Mouse (Mus musculus) G1E (cell line): ENCODE measurements around the gene Ciao2b. TPM values are rescaled to one million over a fixed set of nuclear protein-coding genes. Genes with fewer than 3 reads are reported as not detected.

Experiments
- ATAC-seq: 2 replicates; pipeline ENCODE4 v1.8.0; 2016; ENCODE audit warnings: mild to moderate bottlenecking; ENCODE audit not compliant: insufficient number of reproducible peaks, poor library complexity, low FRiP score, severe bottlenecking; ENCODE audit errors: extremely low read depth
- DNase-seq: peaks from one replicate; pipeline ENCODE4 v3.0.0; 2012; ENCODE audit warnings: low spot score
- H3K27me3 ChIP-seq: 2 replicates; pipeline ENCODE4 v1.6.1; 2012; ENCODE audit warnings: mild to moderate bottlenecking, low read length, inconsistent platforms; ENCODE audit not compliant: insufficient read depth
- H3K36me3 ChIP-seq: replicated peaks from 2 replicates; pipeline ENCODE3; 2012; ENCODE audit warnings: mild to moderate bottlenecking, inconsistent platforms
- H3K4me1 ChIP-seq: 2 replicates; pipeline ENCODE4 v1.6.1; 2012; ENCODE audit warnings: low read depth, low read length, inconsistent platforms, mixed read lengths; ENCODE audit not compliant: insufficient read depth
- H3K4me3 ChIP-seq: 2 replicates; pipeline ENCODE4 v1.5.1; 2012; ENCODE audit warnings: low read depth, mild to moderate bottlenecking, inconsistent platforms, low read length, moderate library complexity, mixed read lengths
- H3K9me3 ChIP-seq: replicated peaks from 2 replicates; pipeline ENCODE4 v1.6.1; 2012; ENCODE audit warnings: inconsistent platforms
- CTCF ChIP-seq: IDR thresholded peaks from 2 replicates; pipeline ENCODE4 v1.5.1; 2012; ENCODE audit warnings: low read depth, low read length, inconsistent platforms, mixed read lengths
- GATA1 ChIP-seq: IDR thresholded peaks from 2 replicates; pipeline ENCODE4 v1.6.1; 2012; ENCODE audit warnings: borderline replicate concordance, low read length, inconsistent platforms, mixed read lengths
- GATA2 ChIP-seq: IDR thresholded peaks from 2 replicates; pipeline ENCODE4 v1.6.1; 2012; ENCODE audit warnings: low read depth, low read length, inconsistent platforms, borderline replicate concordance
- POLR2AphosphoS5 ChIP-seq: IDR thresholded peaks from 2 replicates; pipeline ENCODE4 v1.6.1; 2012; ENCODE audit warnings: low read depth, low read length, inconsistent platforms; ENCODE audit not compliant: insufficient replicate concordance
- TAL1 ChIP-seq: conservative IDR thresholded peaks from 2 replicates; pipeline ENCODE4 v1.6.1; 2012; ENCODE audit warnings: low read depth, low read length, inconsistent platforms, mixed read lengths
- polyA plus RNA-seq: library from polyadenylated mRNA; stranded (reverse); fragments of >175 nt; gene quantifications from 2 replicates; pipeline ENCODE4 v1.2.3, GENCODE M21; 2012
- total RNA-seq, 2 experiments: library from RNA; stranded (forward) in 1 of 2; stranded (reverse) in 1 of 2; fragments of 200-1000 nt in 1 of 2; fragments of >200 nt in 1 of 2; fragmentation: Nextera tagmentation in 1 of 2; gene quantifications; 2 replicates each; pipeline ENCODE4 v1.2.3; 2014 to 2017

Gene Ciao2b
- total and polyA plus RNA-seq, 3 experiments: 20.3 to 75.3 (median 44.4) TPM

DNA sequence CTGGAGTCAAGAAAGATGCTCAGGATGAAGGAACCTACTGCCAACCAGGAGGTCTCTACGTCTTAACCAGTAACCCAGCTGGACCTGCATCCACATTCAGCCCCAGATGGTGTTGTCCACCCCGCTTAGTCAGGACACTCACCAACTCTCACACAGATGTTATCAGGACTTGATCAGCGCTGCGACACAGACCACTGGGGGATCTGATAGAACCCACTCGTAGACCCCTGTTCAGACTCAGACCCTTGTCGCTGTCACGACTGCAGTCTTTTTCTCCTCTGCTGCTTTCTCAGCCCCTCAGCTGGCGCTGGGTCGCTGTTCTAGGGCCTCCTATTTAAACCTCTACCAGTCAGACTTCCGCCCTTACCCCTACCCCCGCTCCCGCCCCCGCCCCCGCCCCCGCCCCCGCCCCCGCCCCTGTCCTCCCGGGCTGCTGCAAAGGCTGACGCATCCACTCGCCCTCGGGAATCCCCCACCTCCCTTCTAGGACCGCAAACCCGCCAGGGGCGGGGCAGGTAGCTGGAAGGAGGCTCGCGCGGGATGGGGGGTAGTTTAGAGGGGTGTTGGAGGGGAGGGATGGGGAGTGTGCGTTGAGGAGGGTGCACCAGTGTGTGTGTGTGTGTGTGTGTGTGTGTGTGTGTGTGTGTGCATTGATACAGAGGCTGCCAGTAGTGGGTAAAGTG lies 10.6 kb downstream of the Ciao2b start, which contains the start of gene Rrad:
Gene Rrad (minus strand): TSS at position 347 of the 683 bp plus-strand sequence.
- TF ChIP-seq GATA2: no peak
- TF ChIP-seq GATA1: no peak
- no peak for TF ChIP-seq CTCF
- TF ChIP-seq POLR2AphosphoS5: no peak
- TF ChIP-seq TAL1: no peak
- ATAC-seq: peak; percentile 55
- Histone ChIP-seq H3K4me3 (peak within 1 kb of the TSS; percentile 69), H3K9me3 (no peaks in the 10 kb centered on the region), H3K4me1 (peaks cover 56% of the 10 kb centered on the region), H3K27me3 (peaks cover 3% of the 10 kb centered on the region; the same call in 1 of the 2 replicates), H3K36me3 (peaks cover 41% of the 10 kb centered on the region)
- peak; percentile 93 for DNase-seq

DNA sequence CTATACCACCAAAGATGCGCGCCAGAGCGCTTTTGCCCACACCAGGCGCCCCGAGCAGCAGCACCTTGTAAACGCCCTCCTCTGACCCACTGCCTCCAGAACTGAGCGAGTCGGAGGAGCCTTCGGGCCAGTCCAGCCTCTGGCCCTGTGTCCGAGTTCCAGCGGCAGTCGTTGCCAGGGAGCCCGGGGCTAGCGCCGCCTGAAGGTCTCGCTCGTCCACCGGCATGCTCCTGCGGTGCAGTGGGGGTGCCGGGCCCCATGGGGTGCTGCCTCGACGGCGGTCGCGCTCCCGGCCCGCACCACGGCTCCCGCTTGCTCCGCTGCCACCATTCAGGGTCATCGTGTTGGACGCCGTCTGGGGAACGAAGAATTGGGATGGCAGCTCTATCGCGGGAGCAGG lies 11.2 kb downstream of the Ciao2b start:
- Histone ChIP-seq H3K4me1 (peaks cover 56% of the 10 kb centered on the region), H3K4me3 (peak overlapping the region; percentile 69), H3K36me3 (peaks cover 35% of the 10 kb centered on the region), H3K9me3 (no peaks in the 10 kb centered on the region), H3K27me3 (peaks cover 3% of the 10 kb centered on the region; the same call in 1 of the 2 replicates)
- DNase-seq (no peak), ATAC-seq (no peak)
- no peak for TF ChIP-seq GATA2
- TF ChIP-seq CTCF: no peak
- no peak for TF ChIP-seq GATA1
- TF ChIP-seq POLR2AphosphoS5: no peak
- no peak for TF ChIP-seq TAL1

DNA sequence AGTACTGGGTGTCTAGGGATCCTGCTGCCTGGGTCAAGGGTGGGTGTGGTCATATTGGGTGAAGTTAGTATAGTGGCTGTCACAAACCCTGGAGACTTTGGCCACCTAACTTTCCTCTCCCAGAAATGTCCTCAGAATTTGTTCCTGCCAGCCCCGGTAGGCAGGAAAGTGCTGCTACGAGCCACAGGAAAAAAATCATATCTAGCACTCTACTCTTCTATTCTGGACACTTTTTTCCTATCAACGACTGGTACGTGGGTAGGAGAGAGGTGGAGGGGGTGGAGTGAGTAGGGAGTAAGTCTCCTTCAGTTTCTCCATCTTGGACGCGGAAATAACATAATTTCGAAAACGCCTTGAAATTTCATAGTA lies 11.7 kb downstream of the Ciao2b start:
- TF ChIP-seq TAL1 (no peak), CTCF (no peak), POLR2AphosphoS5 (no peak), GATA2 (no peak), GATA1 (no peak)
- ATAC-seq (no peak), DNase-seq (no peak)
- H3K36me3 ChIP-seq: peaks cover 31% of the 10 kb centered on the region
- no peak overlapping the region; the same call in 1 of the 2 replicates for H3K4me3 ChIP-seq
- peaks cover 59% of the 10 kb centered on the region for H3K4me1 ChIP-seq
- H3K27me3 ChIP-seq: peaks cover 3% of the 10 kb centered on the region
- no peaks in the 10 kb centered on the region for H3K9me3 ChIP-seq

DNA sequence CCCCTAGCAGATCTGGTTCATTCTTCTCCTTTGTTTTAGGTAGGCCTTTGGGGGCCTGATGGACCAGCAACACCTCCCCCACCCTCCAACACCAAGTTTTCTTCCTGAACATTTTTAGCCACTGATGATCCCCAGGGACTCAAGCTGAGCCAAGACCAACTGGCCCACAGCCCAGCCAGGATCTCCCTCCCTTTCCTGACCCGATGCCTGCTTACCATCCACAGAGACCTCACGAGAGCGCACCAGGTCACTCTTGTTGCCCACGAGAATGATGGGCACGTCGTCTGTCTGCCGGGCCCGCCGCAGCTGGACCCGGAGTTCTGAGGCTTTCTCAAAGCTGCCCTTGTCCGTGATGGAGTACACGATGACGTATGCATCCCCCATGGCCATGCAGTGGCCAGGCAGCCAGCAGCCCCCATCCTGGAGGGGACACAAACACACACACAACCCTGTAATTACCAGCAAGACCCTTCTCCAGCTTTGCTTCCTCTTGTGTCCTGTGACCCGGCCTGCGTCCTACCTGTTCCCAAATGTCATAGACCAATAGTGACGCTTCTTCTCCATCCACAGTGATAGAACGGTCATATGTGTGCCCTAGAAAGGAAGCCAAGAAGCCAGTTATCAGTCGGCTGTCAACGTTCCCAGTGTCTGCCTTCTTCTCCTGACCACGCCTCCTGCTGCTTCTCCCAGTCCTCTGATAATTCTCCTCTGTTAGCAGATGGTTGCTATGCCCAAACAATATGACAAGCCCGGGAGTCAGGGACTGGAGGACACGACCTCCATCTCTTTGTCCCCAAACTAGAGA lies 12.3 kb downstream of the Ciao2b start:
- ATAC-seq (no peak), DNase-seq (no peak)
- no peaks in the 10 kb centered on the region for H3K9me3 ChIP-seq
- H3K4me1 ChIP-seq: peaks cover 59% of the 10 kb centered on the region
- no peak overlapping the region for H3K4me3 ChIP-seq
- TF ChIP-seq POLR2AphosphoS5 (no peak), GATA1 (no peak), CTCF (no peak), GATA2 (no peak), TAL1 (no peak)
- peaks cover 25% of the 10 kb centered on the region for H3K36me3 ChIP-seq
- peaks cover 6% of the 10 kb centered on the region for H3K27me3 ChIP-seq

DNA sequence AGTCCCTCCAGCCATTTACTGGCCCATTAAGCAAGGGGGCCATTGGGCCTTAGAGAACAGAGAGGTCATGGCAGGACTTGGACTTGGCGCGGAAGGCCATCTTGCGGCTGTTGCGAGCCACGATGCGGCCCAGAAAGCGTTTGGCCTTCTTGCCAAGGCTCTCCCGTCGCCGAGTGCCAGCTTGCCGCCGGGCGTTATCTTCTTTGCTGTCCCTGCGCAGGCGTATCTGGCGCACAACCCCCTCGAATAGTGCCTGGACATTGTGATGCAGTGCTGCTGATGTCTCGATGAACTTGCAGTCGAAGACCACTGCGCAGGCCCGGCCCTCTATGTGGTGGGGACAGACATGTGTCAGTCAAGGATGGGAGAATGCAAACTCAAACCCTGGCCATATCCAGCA lies 13.4 kb downstream of the Ciao2b start:
- Histone ChIP-seq H3K36me3 (peaks cover 18% of the 10 kb centered on the region), H3K9me3 (no peaks in the 10 kb centered on the region), H3K27me3 (peaks cover 10% of the 10 kb centered on the region), H3K4me3 (no peak overlapping the region), H3K4me1 (peaks cover 57% of the 10 kb centered on the region)
- TF ChIP-seq POLR2AphosphoS5: no peak
- no peak for TF ChIP-seq GATA1
- ATAC-seq: no peak
- DNase-seq: no peak

DNA sequence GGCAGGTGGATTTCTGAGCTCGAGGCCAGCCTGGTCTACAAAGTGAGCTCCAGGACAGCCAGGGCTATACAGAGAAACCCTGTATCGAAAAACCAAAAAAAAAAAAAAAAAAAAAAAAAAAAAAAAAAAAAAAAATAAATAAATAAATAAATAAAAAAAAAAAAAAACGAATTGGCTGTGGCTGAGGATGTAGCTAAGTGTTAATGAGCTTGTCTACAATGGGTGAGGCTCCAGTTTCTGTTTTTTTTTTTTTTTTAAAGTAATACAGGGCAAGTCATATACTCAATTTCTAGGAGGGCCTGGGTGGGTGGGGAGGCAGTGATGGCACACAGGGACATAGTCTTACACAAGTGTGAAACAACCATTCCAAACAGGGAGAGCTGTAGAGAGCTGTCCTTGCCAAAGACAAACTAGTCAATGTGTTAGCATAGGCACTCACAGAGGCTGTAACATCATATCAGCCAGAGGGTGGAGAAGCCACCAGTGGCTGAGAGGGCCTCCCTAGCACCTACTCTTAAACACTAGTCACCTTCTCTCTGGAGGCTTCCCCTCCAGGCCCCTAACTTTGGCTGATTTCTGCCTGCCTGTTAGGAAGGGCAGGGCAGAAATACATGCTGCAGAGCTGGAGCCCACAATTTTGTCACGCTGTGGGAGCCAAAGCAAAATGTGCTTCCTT lies 14.6 kb downstream of the Ciao2b start:
- TF ChIP-seq GATA1 (no peak), CTCF (no peak), POLR2AphosphoS5 (no peak), TAL1 (no peak), GATA2 (no peak)
- DNase-seq: no peak
- no peaks in the 10 kb centered on the region for H3K9me3 ChIP-seq
- H3K4me1 ChIP-seq: peaks cover 47% of the 10 kb centered on the region
- H3K27me3 ChIP-seq: peaks cover 15% of the 10 kb centered on the region
- no peak for ATAC-seq
- peaks cover 18% of the 10 kb centered on the region for H3K36me3 ChIP-seq
- H3K4me3 ChIP-seq: no peak overlapping the region
